Mouse (Mus musculus) skeletal muscle tissue, adult 2 months (tissue): ENCODE measurements around the gene Rab1b.

Experiments used
- DNase-seq: peaks from one replicate; pipeline ENCODE4 v3.0.0-alpha.2; 2012; ENCODE audit warnings: low read depth, low spot score

The Rab1b gene

GRCm38 (mm10) chr19:5071545-5072369, 35.1 kb downstream of the Rab1b start:
- peak; percentile 77 for DNase-seq

GRCm38 (mm10) chr19:5071077-5071476, 35.8 kb downstream of the Rab1b start:
- DNase-seq = no peak

GRCm38 (mm10) chr19:5069978-5070377, 36.9 kb downstream of the Rab1b start:
- no peak for DNase-seq

- DNase-seq = no peak
Observed at GRCm38 (mm10) chr19:5069486-5069885, 37.4 kb downstream of the Rab1b start.

- no peak for DNase-seq
Observed at GRCm38 (mm10) chr19:5068570-5069234, 38.2 kb downstream of the Rab1b start.

GRCm38 (mm10) chr19:5067867-5068569, 38.9 kb downstream of the Rab1b start, which contains the start of gene Cd248:
TSS of gene Cd248 (plus strand) at chr19:5068078.
- DNase-seq = peak; percentile 84

- DNase-seq = no peak
Observed at GRCm38 (mm10) chr19:5067040-5067799, 39.7 kb downstream of the Rab1b start.

- DNase-seq = peak; percentile 83
Observed at GRCm38 (mm10) chr19:5065104-5065503, 41.8 kb downstream of the Rab1b start.

- peak; percentile 73 for DNase-seq
Observed at GRCm38 (mm10) chr19:5062446-5062845, 44.4 kb downstream of the Rab1b start.

- no peak for DNase-seq
Observed at GRCm38 (mm10) chr19:5062041-5062440, 44.8 kb downstream of the Rab1b start.

GRCm38 (mm10) chr19:5060365-5061330, 46.2 kb downstream of the Rab1b start:
- DNase-seq = no peak

- DNase-seq = no peak
Observed at GRCm38 (mm10) chr19:5058801-5059771, 47.8 kb downstream of the Rab1b start.

GRCm38 (mm10) chr19:5057876-5058775, 48.7 kb downstream of the Rab1b start:
- no peak for DNase-seq

GRCm38 (mm10) chr19:5056251-5056650, 50.6 kb downstream of the Rab1b start:
- no peak for DNase-seq

GRCm38 (mm10) chr19:5053909-5054308, 53.0 kb downstream of the Rab1b start:
- DNase-seq = no peak

- no peak for DNase-seq
Observed at GRCm38 (mm10) chr19:5052853-5053252, 54.0 kb downstream of the Rab1b start.

GRCm38 (mm10) chr19:5052166-5052822, 54.6 kb downstream of the Rab1b start:
- DNase-seq = no peak

GRCm38 (mm10) chr19:5051515-5051914, 55.4 kb downstream of the Rab1b start:
- DNase-seq = no peak
